Mouse (Mus musculus): ENCODE data around the gene Ucn.

DNA sequence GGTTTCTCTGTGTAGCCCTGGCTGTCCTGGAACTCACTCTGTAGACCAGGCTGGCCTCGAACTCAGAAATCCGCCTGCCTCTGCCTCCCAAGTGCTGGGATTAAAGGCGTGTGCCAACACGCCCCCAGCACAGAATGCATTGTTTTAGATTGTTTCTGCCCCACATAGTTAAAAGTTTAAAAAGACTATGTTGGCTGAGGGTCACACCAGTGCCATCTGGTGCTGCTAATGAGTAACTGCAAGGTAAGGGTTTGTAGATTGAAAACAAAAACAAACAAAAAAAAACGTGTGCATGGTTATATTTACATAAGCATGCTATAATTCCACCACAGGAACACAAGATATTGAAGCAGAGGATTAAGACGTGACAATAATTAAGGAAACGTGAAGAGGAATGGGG is 27.8 kb downstream of the Ucn start:
- TF ChIP-seq CTCF (conservative IDR thresholded peaks at IDR 0.05; ENCODE audit: low read length) (peak; percentile 65), POU5F1 (IDR thresholded peaks at IDR 0.05; ENCODE audit: borderline replicate concordance, low read length) (no peak)

Data from E14TG2a.4 (cell line).